Mouse (Mus musculus) stomach, embryonic 14.5 days (tissue): Measurements from ENCODE around the gene Tmem238. TPM values are rescaled to one million over a fixed set of nuclear protein-coding genes. Genes with fewer than 3 reads are reported as not detected.

Experiments
- ATAC-seq: fragments of 200-750 bp; cut with Nextera tagmentation; 2 replicates; pipeline ENCODE4 v1.8.0; 2017; ENCODE audit warnings: low read depth, moderate TSS enrichment; ENCODE audit not compliant: insufficient number of reproducible peaks, insufficient read depth, low FRiP score
- H3K27ac ChIP-seq: fragments of 300-500 bp; sonication (generic); 2 replicates; pipeline ENCODE4 v1.5.1; 2014; ENCODE audit warnings: mild to moderate bottlenecking, low read length, moderate library complexity, mixed read lengths
- H3K27me3 ChIP-seq: fragments of 300-500 bp; sonication (generic); 2 replicates; pipeline ENCODE4 v1.6.1; 2014; ENCODE audit warnings: low read length, control low read depth, mixed read lengths; ENCODE audit not compliant: control insufficient read depth, insufficient read depth
- H3K36me3 ChIP-seq: fragments of 300-500 bp; sonication (generic); 2 replicates; pipeline ENCODE4 v1.6.1; 2014; ENCODE audit warnings: mild to moderate bottlenecking, control low read depth, low read length, moderate library complexity, mixed read lengths; ENCODE audit not compliant: control insufficient read depth, insufficient read depth
- H3K4me1 ChIP-seq: fragments of 300-500 bp; sonication (generic); 2 replicates; pipeline ENCODE4 v1.6.1; 2014; ENCODE audit warnings: low read length, control low read depth, mixed read lengths; ENCODE audit not compliant: control insufficient read depth, insufficient read depth
- H3K4me2 ChIP-seq: fragments of 300-500 bp; sonication (generic); replicated peaks from 2 replicates; pipeline ENCODE4 v1.6.1; 2014; ENCODE audit warnings: low read depth, low read length, control low read depth
- H3K4me3 ChIP-seq: fragments of 300-500 bp; sonication (generic); 2 replicates; pipeline ENCODE4 v1.5.1; 2014; ENCODE audit warnings: low read depth, low read length, control low read depth
- H3K9ac ChIP-seq: fragments of 300-500 bp; sonication (generic); replicated peaks from 2 replicates; pipeline ENCODE4 v1.6.1; 2014; ENCODE audit warnings: low read depth, mild to moderate bottlenecking, control low read depth, low read length, moderate library complexity, mixed read lengths
- H3K9me3 ChIP-seq: fragments of 300-500 bp; sonication (generic); 2 replicates; pipeline ENCODE4 v1.6.1; 2016; ENCODE audit warnings: low read depth, low read length, control low read depth; ENCODE audit not compliant: control insufficient read depth
- WGBS: fragments of 180-500 bp; shearing (Covaris S2); extraction: QIAGEN DNeasy Blood & Tissue Kit; methylation state at CpG from one replicate; pipeline ENCODE4 v1.1.7; 2014; 5-methylcytosine and 5-hydroxymethylcytosine counted together
- polyA plus RNA-seq: library from polyadenylated mRNA; unstranded; fragments of >200 nt; fragmentation: Nextera tagmentation; extraction: Ambion mirVana; gene quantifications from 2 replicates; pipeline ENCODE4 v1.2.1, GENCODE M21; 2014

The Tmem238 gene
- 8.7 and 10.6 TPM in 2 replicates for polyA plus RNA-seq

GRCm38 (mm10) chr7:4789436-4789935 lies at the start of gene Tmem238:
TSS of gene Tmem238 (minus strand) at chr7:4789656.
- 0 out of 2 replicates have a peak, but pooled peaks cover 6% of the 10 kb centered on the region for H3K4me1 ChIP-seq
- WGBS, result 9% methylated on average over 40 of the region's 40 CpGs

GRCm38 (mm10) chr7:4837639-4838038 lies 48.2 kb upstream of the Tmem238 start:
- peaks cover 6% of the 10 kb centered on the region; the same call in 1 of the 2 replicates for H3K4me1 ChIP-seq
- H3K27me3 ChIP-seq, result peaks cover 29% of the 10 kb centered on the region; the same call in 1 of the 2 replicates
- H3K9me3 ChIP-seq, result 0 out of 2 replicates have a peak, but pooled peaks cover 3% of the 10 kb centered on the region
- no peak overlapping the region for H3K4me3 ChIP-seq
- H3K4me2 ChIP-seq, result no peak overlapping the region
- H3K36me3 ChIP-seq, result no peaks in the 10 kb centered on the region
- H3K9ac ChIP-seq, result no peak overlapping the region
- no peak for ATAC-seq
- 6% methylated on average over 1 of the region's 1 CpGs for WGBS
- H3K27ac ChIP-seq, result no peak overlapping the region

More at GRCm38 (mm10) chr7:4789436-4789935, at the start of gene Tmem238:
- Histone ChIP-seq H3K4me3 (peak within 1 kb of the TSS; percentile 51), H3K36me3 (peaks cover 9% of the 10 kb centered on the region), H3K27ac (peak within 1 kb of the TSS; percentile 76), H3K9me3 (no peaks in the 10 kb centered on the region), H3K4me2 (peak within 1 kb of the TSS; percentile 68), H3K27me3 (no peaks in the 10 kb centered on the region), H3K9ac (peak within 1 kb of the TSS; percentile 76)
- ATAC-seq, result peak; percentile 53; the same call in 1 of the 2 replicates

- H3K4me1 ChIP-seq, result 0 out of 2 replicates have a peak, but pooled peaks cover 3% of the 10 kb centered on the region
- H3K4me3 ChIP-seq, result peak overlapping the region; percentile 41
- peak; percentile 74 for ATAC-seq
- H3K9ac ChIP-seq, result peak overlapping the region; percentile 42; the same call in 1 of the 2 replicates
- peak overlapping the region; percentile 80 for H3K4me2 ChIP-seq
- WGBS, result under 1% methylated on average over 51 of the region's 51 CpGs
- H3K27ac ChIP-seq, result no peak overlapping the region
- H3K27me3 ChIP-seq, result peaks cover 20% of the 10 kb centered on the region; the same call in 1 of the 2 replicates
- no peaks in the 10 kb centered on the region for H3K36me3 ChIP-seq
- 0 out of 2 replicates have a peak, but pooled peaks cover 3% of the 10 kb centered on the region for H3K9me3 ChIP-seq
Observed at GRCm38 (mm10) chr7:4836351-4836792, 46.9 kb upstream of the Tmem238 start.

DNA sequence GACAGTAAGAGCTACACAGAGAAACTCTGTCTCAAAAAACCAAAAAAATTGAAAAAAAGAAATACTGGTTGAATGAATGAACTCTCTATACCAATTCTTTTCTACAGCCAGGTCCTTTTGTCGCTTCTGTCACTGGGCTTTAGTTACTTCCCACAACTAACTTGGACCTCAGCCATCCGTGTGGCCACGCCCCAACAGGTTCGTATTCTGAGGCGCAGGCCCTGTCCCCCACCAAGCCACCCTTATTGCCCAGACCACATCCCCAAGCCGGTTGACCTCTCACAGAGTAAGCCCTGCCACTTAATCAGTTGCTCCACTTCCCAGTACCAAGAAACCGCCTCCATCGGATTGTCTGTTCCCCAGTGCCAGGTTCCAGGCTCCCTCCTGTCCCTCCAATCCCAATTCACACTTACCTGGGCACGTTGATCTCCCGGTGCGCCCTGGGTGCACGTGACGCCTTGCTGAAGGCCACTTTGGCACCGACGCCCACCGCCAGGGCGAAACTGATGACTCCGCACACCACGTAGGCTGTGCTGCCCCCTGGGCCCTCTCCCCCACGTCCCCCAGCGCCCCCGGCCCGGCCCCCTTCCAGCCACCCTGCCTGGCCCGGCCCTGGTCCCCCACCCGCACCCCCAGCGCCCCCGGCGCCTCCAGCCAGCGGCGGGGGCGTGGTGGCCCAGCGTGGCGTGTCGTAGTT lies 46.3 kb upstream of the Tmem238 start:
- peak; percentile 39; the same call in 1 of the 2 replicates for ATAC-seq
- Histone ChIP-seq H3K27me3 (peaks cover 20% of the 10 kb centered on the region; the same call in 1 of the 2 replicates), H3K27ac (no peak overlapping the region), H3K9me3 (0 out of 2 replicates have a peak, but pooled peaks cover 3% of the 10 kb centered on the region), H3K4me2 (peak overlapping the region; percentile 80), H3K4me1 (0 out of 2 replicates have a peak, but pooled peaks cover 3% of the 10 kb centered on the region), H3K4me3 (peak overlapping the region; percentile 41), H3K36me3 (no peaks in the 10 kb centered on the region), H3K9ac (peak overlapping the region; percentile 42; the same call in 1 of the 2 replicates)
- WGBS, result 7% methylated on average over 32 of the region's 34 CpGs

GRCm38 (mm10) chr7:4830476-4830875 lies 41.0 kb upstream of the Tmem238 start:
- H3K9me3 ChIP-seq, result no peaks in the 10 kb centered on the region
- H3K27ac ChIP-seq, result no peak overlapping the region
- no peak overlapping the region for H3K4me3 ChIP-seq
- H3K9ac ChIP-seq, result no peak overlapping the region
- H3K27me3 ChIP-seq, result peaks cover 9% of the 10 kb centered on the region; the same call in 1 of the 2 replicates
- no peaks in the 10 kb centered on the region for H3K36me3 ChIP-seq
- no peak overlapping the region for H3K4me2 ChIP-seq
- no peaks in the 10 kb centered on the region for H3K4me1 ChIP-seq
- ATAC-seq, result no peak
- 5% methylated on average over 12 of the region's 12 CpGs for WGBS

GRCm38 (mm10) chr7:4825365-4825764 lies 35.9 kb upstream of the Tmem238 start:
- 47% methylated on average over 4 of the region's 4 CpGs for WGBS
- Histone ChIP-seq H3K4me3 (no peak overlapping the region), H3K4me2 (no peak overlapping the region), H3K36me3 (no peaks in the 10 kb centered on the region), H3K9me3 (no peaks in the 10 kb centered on the region), H3K9ac (no peak overlapping the region), H3K27me3 (no peaks in the 10 kb centered on the region), H3K4me1 (no peaks in the 10 kb centered on the region), H3K27ac (no peak overlapping the region)
- ATAC-seq, result no peak

DNA sequence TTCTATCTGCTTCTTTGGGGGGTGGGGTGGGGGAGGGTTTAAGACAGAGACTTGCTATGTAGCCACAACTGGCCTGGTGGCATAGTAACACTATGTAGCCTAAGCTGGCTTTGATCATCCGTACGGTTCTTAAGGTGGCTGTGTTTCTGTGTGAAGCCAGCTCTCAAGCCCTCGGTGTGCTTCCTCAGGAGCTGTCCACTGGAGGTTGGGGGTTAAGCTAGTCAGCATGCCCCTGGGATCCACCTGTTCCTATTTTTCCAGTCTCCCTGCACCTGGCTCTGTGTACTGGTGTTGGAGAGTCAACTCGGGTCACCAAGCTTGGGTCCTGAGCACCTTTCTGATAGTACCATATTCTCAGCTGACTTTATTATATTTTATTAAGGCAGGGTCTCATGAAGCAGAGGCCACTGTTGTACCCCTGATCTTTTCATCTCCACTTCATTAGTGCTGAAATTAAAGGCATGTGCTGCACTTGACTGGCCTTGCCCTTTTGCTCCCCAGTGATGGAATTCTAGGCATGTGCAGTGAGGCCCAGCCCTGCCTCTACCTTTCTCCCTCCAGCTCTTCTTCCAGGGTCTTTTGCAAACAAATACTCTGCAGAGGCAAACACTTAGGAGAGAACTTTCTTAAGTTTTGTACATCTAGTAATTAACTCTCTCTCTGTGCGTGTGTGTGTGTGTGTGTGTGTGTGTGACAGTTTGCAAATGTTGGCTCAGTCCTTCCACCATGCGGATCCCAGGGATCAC lies 32.9 kb upstream of the Tmem238 start:
- H3K27me3 ChIP-seq, result no peaks in the 10 kb centered on the region
- no peaks in the 10 kb centered on the region for H3K9me3 ChIP-seq
- no peak overlapping the region for H3K9ac ChIP-seq
- H3K4me3 ChIP-seq, result no peak overlapping the region
- no peaks in the 10 kb centered on the region for H3K36me3 ChIP-seq
- 49% methylated on average over 6 of the region's 6 CpGs for WGBS
- H3K4me1 ChIP-seq, result no peaks in the 10 kb centered on the region
- no peak overlapping the region for H3K4me2 ChIP-seq
- ATAC-seq, result no peak; the same call in 1 of the 2 replicates
- H3K27ac ChIP-seq, result no peak overlapping the region

DNA sequence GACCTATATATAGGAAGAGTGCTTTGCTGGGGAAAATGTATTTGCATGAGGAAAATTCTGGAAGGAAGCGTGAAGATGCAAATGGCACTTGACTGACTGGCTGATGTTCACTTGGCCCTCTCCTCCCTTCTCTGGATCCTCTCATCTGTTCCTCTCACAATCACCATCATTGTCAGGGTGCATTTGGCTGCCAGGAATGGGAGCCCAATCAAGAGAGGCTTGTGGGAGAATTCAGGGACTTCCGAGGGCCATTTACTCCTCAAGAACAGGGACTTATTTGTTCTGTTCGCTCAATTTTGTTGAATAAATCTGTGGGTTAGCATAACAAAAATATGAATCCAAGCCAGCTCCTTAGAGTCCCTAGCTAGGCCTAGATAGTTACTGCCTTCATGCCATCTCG lies 32.2 kb upstream of the Tmem238 start:
- Histone ChIP-seq H3K27me3 (no peaks in the 10 kb centered on the region), H3K9ac (no peak overlapping the region), H3K4me3 (no peak overlapping the region), H3K27ac (no peak overlapping the region), H3K36me3 (no peaks in the 10 kb centered on the region), H3K4me1 (no peaks in the 10 kb centered on the region), H3K9me3 (no peaks in the 10 kb centered on the region), H3K4me2 (no peak overlapping the region)
- ATAC-seq, result no peak
- 75% methylated on average over 4 of the region's 4 CpGs for WGBS
